ENCODE assay signal across 8 mouse cellular contexts in genomic region chr7:100590845-100591521, GRCm38 (mm10). TPM values are rescaled to one million over a fixed set of nuclear protein-coding genes. Genes with fewer than 3 reads are reported as not detected.
DNase-seq lines count a peak whose midpoint lies in the region; ATAC-seq and TF ChIP-seq lines count a peak whose summit lies in the region.

No protein-coding gene starts in this region.

- H3K4me1 ChIP-seq in bone marrow, adult 2 months (ENCODE audit: control insufficient read depth, insufficient read depth, low read length) = peaks cover 2% of the 10 kb centered on the region; the same call in 1 of the 2 replicates
- no peaks in the 10 kb centered on the region for H3K4me1 ChIP-seq in embryonic fibroblast, embryonic 13.5 days (ENCODE audit: control insufficient read depth, insufficient read depth, low read length)
- no peaks in the 10 kb centered on the region for H3K4me1 ChIP-seq in kidney, embryonic 14.5 days (ENCODE audit: control insufficient read depth, insufficient read depth, low read length)
- no peaks in the 10 kb centered on the region for H3K4me1 ChIP-seq in limb, embryonic 15.5 days

- H3K4me2 ChIP-seq in kidney, embryonic 14.5 days (replicated peaks; ENCODE audit: low read depth, low read length) = peak overlapping the region; percentile 51
- peak overlapping the region; percentile 53 for H3K4me2 ChIP-seq in limb, embryonic 15.5 days

- no peak for TF ChIP-seq CTCF in bone marrow, adult 2 months (IDR thresholded peaks at IDR 0.05; ENCODE audit: control insufficient read depth, insufficient read depth, low read length)
- no peak for TF ChIP-seq CTCF in embryonic fibroblast, embryonic 13.5 days (IDR thresholded peaks at IDR 0.05; ENCODE audit: borderline replicate concordance, insufficient read depth, low read length)

- no peaks in the 10 kb centered on the region for H3K36me3 ChIP-seq in kidney, embryonic 14.5 days (ENCODE audit: control insufficient read depth, insufficient read depth, low read length)
- H3K36me3 ChIP-seq in limb, embryonic 15.5 days = no peaks in the 10 kb centered on the region

- peak; percentile 97 for ATAC-seq in kidney, embryonic 14.5 days (ENCODE audit: low FRiP score, low TSS enrichment)
- peak; percentile 95 for ATAC-seq in limb, embryonic 15.5 days (ENCODE audit: insufficient number of reproducible peaks, low FRiP score, low TSS enrichment, low read depth)

- H3K9ac ChIP-seq in kidney, embryonic 14.5 days (ENCODE audit: low read depth, low read length) = peak overlapping the region; percentile 63
- peak overlapping the region; percentile 33 for H3K9ac ChIP-seq in limb, embryonic 15.5 days

- WGBS in bone marrow, adult 2 months = under 1% methylated on average over 18 of the region's 20 CpGs
- 1% methylated on average over 18 of the region's 20 CpGs for WGBS in kidney, embryonic 14.5 days
- WGBS in limb, embryonic 15.5 days = under 1% methylated on average over 18 of the region's 20 CpGs

- H3K27me3 ChIP-seq in kidney, embryonic 14.5 days (ENCODE audit: control insufficient read depth, insufficient read depth, low read length) = no peaks in the 10 kb centered on the region
- no peaks in the 10 kb centered on the region for H3K27me3 ChIP-seq in limb, embryonic 15.5 days

- no peaks in the 10 kb centered on the region for H3K9me3 ChIP-seq in kidney, embryonic 14.5 days (ENCODE audit: control insufficient read depth, low read length)
- H3K9me3 ChIP-seq in limb, embryonic 15.5 days = no peaks in the 10 kb centered on the region

- H3K4me3 ChIP-seq in bone marrow, adult 2 months (replicated peaks; ENCODE audit: control insufficient read depth, low read depth, low read length) = peak overlapping the region; percentile 81
- peak overlapping the region; percentile 41 for H3K4me3 ChIP-seq in embryonic fibroblast, embryonic 13.5 days (ENCODE audit: insufficient read depth, low read length)
- peak overlapping the region; percentile 55 for H3K4me3 ChIP-seq in kidney, embryonic 14.5 days (ENCODE audit: low read length)
- H3K4me3 ChIP-seq in limb, embryonic 15.5 days = peak overlapping the region; percentile 49

- peak overlapping the region; percentile 77 for H3K27ac ChIP-seq in bone marrow, adult 2 months (ENCODE audit: control insufficient read depth, insufficient read depth, low read depth, low read length, poor library complexity)
- H3K27ac ChIP-seq in embryonic fibroblast, embryonic 13.5 days (ENCODE audit: insufficient read depth, low read length) = peak overlapping the region; percentile 95
- peak overlapping the region; percentile 79 for H3K27ac ChIP-seq in kidney, embryonic 14.5 days (ENCODE audit: low read depth, low read length)
- peak overlapping the region; percentile 90 for H3K27ac ChIP-seq in limb, embryonic 15.5 days

- peak; percentile 75 for TF ChIP-seq POLR2A in bone marrow, adult 2 months (IDR thresholded peaks at IDR 0.05; ENCODE audit: borderline replicate concordance, control insufficient read depth, low read depth, low read length)
- peak; percentile 80 for TF ChIP-seq POLR2A in embryonic fibroblast, embryonic 13.5 days (IDR thresholded peaks at IDR 0.05; ENCODE audit: low read depth, low read length)

- peak; percentile 97 for DNase-seq in 3T3-L1 (ENCODE audit: low read depth, low spot score)
- peak; percentile 88 to 90 for DNase-seq in heart, adult 9 months (ENCODE audit: low spot score in 2 of 2)
- peak; percentile 54 to 73 for DNase-seq in monocyte, adult 2 months (ENCODE audit: low read depth in 1 of 2, low spot score in 2 of 2)
- DNase-seq in spleen, postnatal 36 days (ENCODE audit: low spot score in 2 of 2) = peak; percentile 76 to 80

RNA-seq across cellular contexts. Expression of gene Rab6a, which starts 16.2 kb away (rescaled TPM):
- polyA plus RNA-seq in bone marrow, adult 2 months (2011; ENCODE audit: insufficient read depth, insufficient read length, low replicate concordance, missing spikeins) = 24.9 and 34.8 TPM in 2 replicates
- 149 and 163 TPM in 2 replicates for polyA plus RNA-seq in embryonic fibroblast, embryonic 13.5 days (2011; ENCODE audit: insufficient read length, low read depth, missing spikeins)
- polyA plus RNA-seq in kidney, embryonic 14.5 days (2014; fragmentation: Nextera tagmentation; extraction: Ambion mirVana) = 100 and 120 TPM in 2 replicates
- polyA plus RNA-seq in limb, embryonic 15.5 days (2015; fragmentation: Nextera tagmentation; extraction: Ambion mirVana) = 95.4 and 106 TPM in 2 replicates

RNA-seq across cellular contexts. Expression of gene Mrpl48, which starts 17.1 kb away (rescaled TPM):
- 23.2 and 37.9 TPM in 2 replicates for polyA plus RNA-seq in bone marrow, adult 2 months (2011; ENCODE audit: insufficient read depth, insufficient read length, low replicate concordance, missing spikeins)
- 34.1 and 40.9 TPM in 2 replicates for polyA plus RNA-seq in embryonic fibroblast, embryonic 13.5 days (2011; ENCODE audit: insufficient read length, low read depth, missing spikeins)
- polyA plus RNA-seq in kidney, embryonic 14.5 days (2014; fragmentation: Nextera tagmentation; extraction: Ambion mirVana) = 91.3 and 95.4 TPM in 2 replicates
- 72.9 and 73.5 TPM in 2 replicates for polyA plus RNA-seq in limb, embryonic 15.5 days (2015; fragmentation: Nextera tagmentation; extraction: Ambion mirVana)

RNA-seq across cellular contexts. Expression of gene Coa4, which starts 54.1 kb away (rescaled TPM):
- polyA plus RNA-seq in bone marrow, adult 2 months (2011; ENCODE audit: insufficient read depth, insufficient read length, low replicate concordance, missing spikeins) = 3.5 and 7.4 TPM in 2 replicates
- polyA plus RNA-seq in embryonic fibroblast, embryonic 13.5 days (2011; ENCODE audit: insufficient read length, low read depth, missing spikeins) = 8.6 and 12.5 TPM in 2 replicates
- polyA plus RNA-seq in kidney, embryonic 14.5 days (2014; fragmentation: Nextera tagmentation; extraction: Ambion mirVana) = 23.8 and 27.1 TPM in 2 replicates
- polyA plus RNA-seq in limb, embryonic 15.5 days (2015; fragmentation: Nextera tagmentation; extraction: Ambion mirVana) = 20.9 and 24.6 TPM in 2 replicates

Comparison
In these comparisons a context has a peak if more than half of its experiments do, and no peak if none do; other contexts are left out.
1. Peak in every context shown above with its lines: DNase-seq, ATAC-seq, H3K4me3 ChIP-seq and H3K27ac ChIP-seq.